ENCODE assay signal across 10 mouse cellular contexts in genomic region chr17:56159729-56160128, GRCm38 (mm10). TPM values are rescaled to one million over a fixed set of nuclear protein-coding genes. Genes with fewer than 3 reads are reported as not detected.
DNase-seq lines count a peak whose midpoint lies in the region; ATAC-seq and TF ChIP-seq lines count a peak whose summit lies in the region.
"Had no signal": no experiment of that assay in that cellular context is flagged by ENCODE, and none has a peak within 500 bp of the region (broad histone marks: within the 10 kb centered on the region; RNA-seq: fewer than 3 reads in every experiment).

No protein-coding gene starts in this region.

- no peaks in the 10 kb centered on the region for H3K36me3 ChIP-seq in G1E (replicated peaks)
- H3K36me3 ChIP-seq: embryonic facial prominence, embryonic 15.5 days had no signal

- H3K27me3 ChIP-seq in G1E (ENCODE audit: insufficient read depth, low read length): peaks cover 61% of the 10 kb centered on the region

- intact Hi-C loops in gastrocnemius, postnatal 14 days (cut with DNase I; ENCODE audit: low total_unique reads): loop anchor here (2.0 to 5.0 kb wide), 2 partner anchors 27 to 37 kb away; partner anchors contain the start of gene Lrg1

- H3K4me1 ChIP-seq in G1E (ENCODE audit: insufficient read depth, low read depth, low read length): peaks cover 37% of the 10 kb centered on the region

- H3K9me3 ChIP-seq in G1E (replicated peaks): no peaks in the 10 kb centered on the region
- H3K9me3 ChIP-seq: embryonic facial prominence, embryonic 15.5 days had no signal

- ATAC-seq in G1E (ENCODE audit: extremely low read depth, insufficient number of reproducible peaks, low FRiP score, poor library complexity, severe bottlenecking): no peak

- peak; percentile 79 for TF ChIP-seq CTCF in G1E (IDR thresholded peaks at IDR 0.05; ENCODE audit: low read depth, low read length)

- DNase-seq in layer of hippocampus, adult 18-20 months (ENCODE audit: low spot score in 2 of 2): peak; percentile 37 to 66
- DNase-seq in layer of hippocampus, adult 9-11 months: no peak
- DNase-seq in G1E (ENCODE audit: low spot score): peak; percentile 65
- peak; percentile 41 to 66 for DNase-seq in cerebellum, adult 18-20 months
- DNase-seq in gastrocnemius, postnatal 14 days: peak; percentile 69
- DNase-seq in kidney, postnatal 25 days: peak; percentile 73 to 77
- DNase-seq in lung, postnatal 4 days: peak; percentile 70 to 76
- DNase-seq in yolk sac, embryonic 10.5 days (ENCODE audit: low spot score): peak; percentile 56

- H3K4me3 ChIP-seq in G1E (ENCODE audit: low read depth, low read length): no peak overlapping the region
- H3K4me3 ChIP-seq: embryonic facial prominence, embryonic 15.5 days had no signal

RNA-seq across cellular contexts. Expression of gene Tnfaip8l1, which starts 2.5 kb away (rescaled TPM):
- total RNA-seq in layer of hippocampus, adult 18-20 months (2021): 1 to 10 TPM; 4.6 to 6.1 TPM
- 2.0 and 2.1 TPM in 2 replicates for total RNA-seq in G1E (2014; fragmentation: Nextera tagmentation)
- 2.8 and 3.2 TPM in 2 replicates for total RNA-seq in G1E (2017)
- 1.0 and 1.1 TPM in 2 replicates for polyA plus RNA-seq in G1E (2012)
- 1 to 10 TPM; 3.5 TPM for total RNA-seq in gastrocnemius, postnatal 14 days (2021)

RNA-seq across cellular contexts. Expression of gene Sema6b, which starts 19.6 kb away (rescaled TPM):
- total RNA-seq in layer of hippocampus, adult 18-20 months (2021): 100 to 1,000 TPM; 128 to 130 TPM
- 2.7 and 4.0 TPM in 2 replicates for total RNA-seq in G1E (2014; fragmentation: Nextera tagmentation)
- 3.4 and 3.6 TPM in 2 replicates for total RNA-seq in G1E (2017)
- polyA plus RNA-seq in G1E (2012): 14.1 and 16.1 TPM in 2 replicates
- 10 to 100 TPM in 1 of 2 experiments, 1 to 10 TPM in 1; 9.8 to 12.1 TPM for total RNA-seq in gastrocnemius, postnatal 14 days (2021)

RNA-seq across cellular contexts. Expression of gene Mydgf, which starts 24.0 kb away (rescaled TPM):
- total RNA-seq in layer of hippocampus, adult 18-20 months (2021): 10 to 100 TPM; 41.7 to 44.3 TPM
- total RNA-seq in G1E (2014; fragmentation: Nextera tagmentation) (19.9 and 22.0 TPM in 2 replicates), G1E (2017) (32.3 and 36.2 TPM in 2 replicates)
- 27.3 and 36.6 TPM in 2 replicates for polyA plus RNA-seq in G1E (2012)
- total RNA-seq in gastrocnemius, postnatal 14 days (2021): 10 to 100 TPM; 23.4 to 26.4 TPM

RNA-seq across cellular contexts. Expression of gene Lrg1, which starts 37.9 kb away (rescaled TPM):
- total RNA-seq in layer of hippocampus, adult 18-20 months (2021): 1 to 10 TPM in 1 of 2 experiments, under 1 TPM in 1; 0.61 to 1.0 TPM
- not detected in 2 replicates for total RNA-seq in G1E (2014; fragmentation: Nextera tagmentation)
- not detected in 2 replicates for total RNA-seq in G1E (2017)
- 0.04 TPM in 1 of 2 replicates, not detected in the other for polyA plus RNA-seq in G1E (2012)
- total RNA-seq in gastrocnemius, postnatal 14 days (2021): 1 to 10 TPM; 2.9 to 5.6 TPM

RNA-seq across cellular contexts. Expression of gene Plin5, which starts 42.3 kb away (rescaled TPM):
- total RNA-seq in layer of hippocampus, adult 18-20 months (2021): 1 to 10 TPM in 1 of 2 experiments, under 1 TPM in 1; 0.67 to 1.1 TPM
- not detected in 2 replicates for total RNA-seq in G1E (2014; fragmentation: Nextera tagmentation)
- 0.06 TPM in 1 of 2 replicates, not detected in the other for total RNA-seq in G1E (2017)
- not detected in 2 replicates for polyA plus RNA-seq in G1E (2012)
- total RNA-seq in gastrocnemius, postnatal 14 days (2021): 10 to 100 TPM; 17.6 to 48.3 TPM
- polyA plus RNA-seq: macrophage had no signal

Comparison
In these comparisons a context has a peak if more than half of its experiments do, and no peak if none do; other contexts are left out.
1. RNA of gene Sema6b, which starts 19.6 kb away (total RNA-seq): 128 to 130 TPM in layer of hippocampus, adult 18-20 months; 9.8 to 12.1 TPM in gastrocnemius, postnatal 14 days and 2.7 to 4.0 TPM in G1E; every median in the first group is over 4 times any median in the second.